Comparison of ENCODE assay signal across 17 mouse cellular contexts in the genomic region with DNA sequence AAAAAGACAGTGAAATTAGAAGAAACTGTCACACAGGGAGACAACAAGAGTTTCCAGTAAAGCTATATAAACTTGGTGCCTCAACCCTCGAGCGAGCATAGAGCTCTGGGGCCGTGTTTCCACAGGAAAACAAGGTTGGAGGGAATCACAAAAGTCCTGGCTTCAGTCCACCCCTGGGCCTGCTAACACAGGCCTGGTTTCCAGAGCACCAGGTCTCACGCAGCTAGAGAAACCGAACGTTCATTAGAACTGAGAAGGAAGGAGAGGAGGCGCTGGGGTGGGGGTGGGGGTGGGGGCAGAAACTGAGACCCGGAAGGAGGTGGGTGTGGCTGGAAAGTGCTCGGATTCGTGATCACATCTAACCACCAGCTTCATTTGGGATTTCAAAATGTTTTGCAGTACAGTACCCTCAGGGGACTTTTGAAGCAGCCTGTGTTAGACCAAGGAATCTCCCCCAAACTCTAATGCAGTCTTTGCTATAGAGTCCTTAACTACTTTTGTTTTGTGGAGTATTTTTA.
DNase-seq lines count a peak whose midpoint lies in the region; ATAC-seq and TF ChIP-seq lines count a peak whose summit lies in the region.
"Had no signal": no experiment of that assay in that cellular context is flagged by ENCODE, and none has a peak within 500 bp of the region (broad histone marks: within the 10 kb centered on the region; RNA-seq: fewer than 3 reads in every experiment).

No protein-coding gene starts in this region.

- no peaks in the 10 kb centered on the region for H3K36me3 ChIP-seq in forebrain, embryonic 15.5 days
- H3K36me3 ChIP-seq in forebrain, postnatal 0 days (ENCODE audit: insufficient read depth), result no peaks in the 10 kb centered on the region
- no peaks in the 10 kb centered on the region for H3K36me3 ChIP-seq in lung, embryonic 16.5 days (ENCODE audit: control insufficient read depth, insufficient read depth, low read length)
- H3K36me3 ChIP-seq in limb, embryonic 15.5 days, result no peaks in the 10 kb centered on the region
- H3K36me3 ChIP-seq: heart, embryonic 15.5 days; liver, embryonic 13.5 days; midbrain, embryonic 13.5 days; neural tube, embryonic 13.5 days had no signal

- H3K9ac ChIP-seq in forebrain, embryonic 15.5 days (replicated peaks), result no peak overlapping the region
- H3K9ac ChIP-seq in forebrain, postnatal 0 days, result no peak overlapping the region
- no peak overlapping the region for H3K9ac ChIP-seq in lung, embryonic 16.5 days (ENCODE audit: low read length)
- no peak overlapping the region for H3K9ac ChIP-seq in limb, embryonic 15.5 days
- H3K9ac ChIP-seq: heart, embryonic 15.5 days; liver, embryonic 13.5 days; midbrain, embryonic 13.5 days; neural tube, embryonic 13.5 days had no signal

- TF ChIP-seq CTCF in forebrain, postnatal 0 days (IDR thresholded peaks at IDR 0.05; ENCODE audit: low read depth), result no peak
- TF ChIP-seq CTCF in lung, adult 2 months (IDR thresholded peaks at IDR 0.05; ENCODE audit: insufficient read depth, low read length), result no peak

- DNase-seq in forebrain, postnatal 0 days, result no peak
- DNase-seq in lung, adult 2 months, result no peak
- DNase-seq in cerebellum, postnatal 36 days, result no peak
- no peak for DNase-seq in liver
- DNase-seq: adrenal gland, postnatal 10 days; cerebellum, adult 2 months; gastrocnemius, postnatal 10 days; kidney, adult 9 months; liver, embryonic 13.5 days had no signal

- H3K4me2 ChIP-seq in forebrain, embryonic 15.5 days (replicated peaks), result no peak overlapping the region
- no peak overlapping the region for H3K4me2 ChIP-seq in forebrain, postnatal 0 days (ENCODE audit: low read depth)
- H3K4me2 ChIP-seq in lung, embryonic 16.5 days (ENCODE audit: low read depth, low read length), result no peak overlapping the region
- H3K4me2 ChIP-seq in limb, embryonic 15.5 days, result no peak overlapping the region
- H3K4me2 ChIP-seq: heart, embryonic 15.5 days; liver, embryonic 13.5 days; midbrain, embryonic 13.5 days; neural tube, embryonic 13.5 days had no signal

- H3K27ac ChIP-seq in forebrain, embryonic 15.5 days (replicated peaks), result peak overlapping the region; percentile 17; the same call in 1 of the 2 replicates
- H3K27ac ChIP-seq in forebrain, postnatal 0 days (ENCODE audit: low read depth, low read length), result no peak overlapping the region
- H3K27ac ChIP-seq in lung, embryonic 16.5 days (ENCODE audit: low read length), result peak overlapping the region; percentile 76
- peak overlapping the region; percentile 19; the same call in 1 of the 2 replicates for H3K27ac ChIP-seq in limb, embryonic 15.5 days
- H3K27ac ChIP-seq: heart, embryonic 15.5 days; liver, embryonic 13.5 days; midbrain, embryonic 13.5 days; neural tube, embryonic 13.5 days had no signal

- H3K27me3 ChIP-seq in forebrain, embryonic 15.5 days, result no peaks in the 10 kb centered on the region
- H3K27me3 ChIP-seq in forebrain, postnatal 0 days (ENCODE audit: insufficient read depth, low read length), result no peaks in the 10 kb centered on the region
- H3K27me3 ChIP-seq in lung, embryonic 16.5 days (ENCODE audit: control insufficient read depth, insufficient read depth, low read depth, low read length), result no peaks in the 10 kb centered on the region
- H3K27me3 ChIP-seq in limb, embryonic 15.5 days, result no peaks in the 10 kb centered on the region
- H3K27me3 ChIP-seq: heart, embryonic 15.5 days; liver, embryonic 13.5 days; midbrain, embryonic 13.5 days; neural tube, embryonic 13.5 days; Patski had no signal

- peaks cover 4% of the 10 kb centered on the region; the same call in 1 of the 2 replicates for H3K4me1 ChIP-seq in forebrain, embryonic 15.5 days
- 0 out of 2 replicates have a peak, but pooled peaks cover 3% of the 10 kb centered on the region for H3K4me1 ChIP-seq in forebrain, postnatal 0 days (ENCODE audit: insufficient read depth)
- H3K4me1 ChIP-seq in lung, embryonic 16.5 days (replicated peaks; ENCODE audit: control insufficient read depth, insufficient read depth, low read length), result peaks cover 25% of the 10 kb centered on the region
- peaks cover 7% of the 10 kb centered on the region; the same call in 1 of the 2 replicates for H3K4me1 ChIP-seq in lung, adult 2 months (ENCODE audit: control insufficient read depth, insufficient read depth, low read length)
- H3K4me1 ChIP-seq in limb, embryonic 15.5 days, result peaks cover 30% of the 10 kb centered on the region
- H3K4me1 ChIP-seq: heart, embryonic 15.5 days; liver, embryonic 13.5 days; midbrain, embryonic 13.5 days; neural tube, embryonic 13.5 days had no signal

- no peak for TF ChIP-seq POLR2A in lung, adult 2 months (IDR thresholded peaks at IDR 0.05; ENCODE audit: borderline replicate concordance, extremely low read depth, low read depth, low read length)

- H3K9me3 ChIP-seq in forebrain, embryonic 15.5 days, result no peaks in the 10 kb centered on the region
- no peaks in the 10 kb centered on the region for H3K9me3 ChIP-seq in forebrain, postnatal 0 days (ENCODE audit: low read length)
- no peaks in the 10 kb centered on the region for H3K9me3 ChIP-seq in lung, embryonic 16.5 days (ENCODE audit: control insufficient read depth, low read length)
- no peaks in the 10 kb centered on the region for H3K9me3 ChIP-seq in limb, embryonic 15.5 days
- H3K9me3 ChIP-seq: heart, embryonic 15.5 days; liver, embryonic 13.5 days; midbrain, embryonic 13.5 days; neural tube, embryonic 13.5 days had no signal

- no peak overlapping the region for H3K4me3 ChIP-seq in forebrain, embryonic 15.5 days
- no peak overlapping the region for H3K4me3 ChIP-seq in forebrain, postnatal 0 days (ENCODE audit: low read depth, low read length)
- no peak overlapping the region for H3K4me3 ChIP-seq in lung, embryonic 16.5 days (ENCODE audit: low read length)
- H3K4me3 ChIP-seq in lung, adult 2 months (replicated peaks; ENCODE audit: extremely low read depth, low read depth, low read length), result no peak overlapping the region
- H3K4me3 ChIP-seq in limb, embryonic 15.5 days, result no peak overlapping the region
- H3K4me3 ChIP-seq: heart, embryonic 15.5 days; liver, embryonic 13.5 days; midbrain, embryonic 13.5 days; neural tube, embryonic 13.5 days had no signal

- 47% methylated on average over 10 of the region's 10 CpGs for WGBS in forebrain, embryonic 15.5 days
- WGBS in forebrain, postnatal 0 days, result 35% methylated on average over 10 of the region's 10 CpGs
- WGBS in lung, embryonic 16.5 days, result 30% methylated on average over 10 of the region's 10 CpGs
- 13% methylated on average over 10 of the region's 10 CpGs for WGBS in lung, adult 2 months
- 14% methylated on average over 10 of the region's 10 CpGs for WGBS in limb, embryonic 15.5 days

- ATAC-seq in forebrain, embryonic 15.5 days (replicated peaks), result 0 out of 2 replicates have a peak, but pooled peaks have one; percentile 19
- no peak; the same call in 1 of the 2 replicates for ATAC-seq in forebrain, postnatal 0 days
- no peak for ATAC-seq in lung, embryonic 16.5 days (ENCODE audit: low read depth)
- no peak for ATAC-seq in limb, embryonic 15.5 days (ENCODE audit: insufficient number of reproducible peaks, low FRiP score, low TSS enrichment, low read depth)
- ATAC-seq in megakaryocyte-erythroid progenitor cell, adult 5-6 weeks (replicated peaks; ENCODE audit: low FRiP score, low TSS enrichment, poor library complexity, severe bottlenecking), result no peak
- ATAC-seq: midbrain, embryonic 13.5 days; Patski had no signal
